Comparison of ENCODE assay signal across 14 mouse cellular contexts in the genomic region with DNA sequence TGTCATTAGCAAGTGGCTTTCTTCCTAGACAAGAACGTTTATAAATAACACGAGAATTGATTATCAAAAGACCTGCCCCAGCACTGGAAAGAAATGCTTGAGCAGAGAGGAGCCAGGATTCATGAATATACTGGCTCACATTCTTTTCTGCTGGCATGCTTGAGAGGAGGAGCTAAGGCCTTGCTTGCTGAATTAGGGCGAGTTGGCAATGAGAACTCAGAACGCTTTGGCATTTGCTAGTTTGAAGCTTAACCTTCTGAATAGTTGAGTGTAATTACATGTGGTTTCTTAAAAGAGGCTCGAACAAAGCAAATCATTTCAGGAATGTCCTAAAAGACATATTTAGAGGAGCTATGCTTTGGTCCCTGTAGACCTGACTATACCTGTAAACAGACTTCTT.
DNase-seq lines count a peak whose midpoint lies in the region; ATAC-seq and TF ChIP-seq lines count a peak whose summit lies in the region.
"Had no signal": no experiment of that assay in that cellular context is flagged by ENCODE, and none has a peak within 500 bp of the region (broad histone marks: within the 10 kb centered on the region; RNA-seq: fewer than 3 reads in every experiment).

No protein-coding gene starts in this region.

- peak; percentile 14 for DNase-seq in adrenal gland, postnatal 10 days
- DNase-seq in adrenal gland, adult 2 months = no peak
- DNase-seq in layer of hippocampus, adult 9-11 months = peak; percentile 43
- DNase-seq in layer of hippocampus, adult 9-10 months (ENCODE audit: low spot score) = no peak
- peak; percentile 18 for DNase-seq in adipocyte (ENCODE audit: low spot score)
- DNase-seq in forebrain, postnatal 0 days = peak; percentile 78
- no peak for DNase-seq in urinary bladder, postnatal 36 days (ENCODE audit: low spot score in 2 of 2)
- DNase-seq: adrenal gland, postnatal 14 days; cerebellum, adult 9-10 months; heart, postnatal 10 days; thymus, adult 18-20 months had no signal

- no peak for TF ChIP-seq CTCF in forebrain, postnatal 0 days (IDR thresholded peaks at IDR 0.05; ENCODE audit: low read depth)

- H3K4me3 ChIP-seq in forebrain, postnatal 0 days (ENCODE audit: low read depth, low read length) = no peak overlapping the region
- H3K4me3 ChIP-seq: erythroblast, embryonic 14.5 days; megakaryocyte, embryonic 14.5 days had no signal

- H3K9me3 ChIP-seq in forebrain, postnatal 0 days (ENCODE audit: low read length) = no peaks in the 10 kb centered on the region
- H3K9me3 ChIP-seq: megakaryocyte, embryonic 14.5 days had no signal

- H3K4me2 ChIP-seq in forebrain, postnatal 0 days (ENCODE audit: low read depth) = no peak overlapping the region

- peak overlapping the region; percentile 59 for H3K27ac ChIP-seq in forebrain, postnatal 0 days (ENCODE audit: low read depth, low read length)

- H3K27me3 ChIP-seq in forebrain, postnatal 0 days (ENCODE audit: insufficient read depth, low read length) = no peaks in the 10 kb centered on the region

- H3K36me3 ChIP-seq in forebrain, postnatal 0 days (ENCODE audit: insufficient read depth) = no peaks in the 10 kb centered on the region

- 15% methylated on average over 5 of the region's 5 CpGs for WGBS in forebrain, postnatal 0 days

- no peak overlapping the region for H3K9ac ChIP-seq in forebrain, postnatal 0 days

- peaks cover 18% of the 10 kb centered on the region; the same call in 1 of the 2 replicates for H3K4me1 ChIP-seq in forebrain, postnatal 0 days (ENCODE audit: insufficient read depth)
- H3K4me1 ChIP-seq: megakaryocyte, embryonic 14.5 days had no signal

- peak; percentile 77 for ATAC-seq in forebrain, postnatal 0 days
- ATAC-seq in monocyte, adult 5-6 weeks (replicated peaks; ENCODE audit: insufficient number of reproducible peaks, low FRiP score, low TSS enrichment, poor library complexity, severe bottlenecking) = no peak

Comparison
In these comparisons a context has a peak if more than half of its experiments do, and no peak if none do; other contexts are left out.
1. DNase-seq: peak in adrenal gland, postnatal 10 days (single experiment), layer of hippocampus, adult 9-11 months (single experiment), adipocyte (single experiment) and forebrain, postnatal 0 days (single experiment); none in adrenal gland, adult 2 months (single experiment), layer of hippocampus, adult 9-10 months (single experiment) and urinary bladder, postnatal 36 days (0 of 2).